Mouse (Mus musculus) cortical plate, adult 2 months (tissue): Measurements from ENCODE around the gene Oxsr1.

Source experiments
- CTCF ChIP-seq: fragments of 200-500 bp; IDR thresholded peaks from 2 replicates; pipeline ENCODE4 v1.5.1; 2011; ENCODE audit warnings: mild to moderate bottlenecking, control low read depth, low read length; ENCODE audit not compliant: insufficient read depth; ENCODE audit errors: extremely low read depth
- POLR2A ChIP-seq: fragments of 200-500 bp; IDR thresholded peaks from 2 replicates; pipeline ENCODE4 v1.6.1; 2011; ENCODE audit warnings: mild to moderate bottlenecking, low read length, control low read depth; ENCODE audit not compliant: insufficient read depth; ENCODE audit errors: extremely low read depth

- no peak for TF ChIP-seq CTCF
- TF ChIP-seq POLR2A: no peak
These were observed 102.0 kb downstream of the Oxsr1 start for GRCm38 (mm10) chr9:119220249-119220648.
